Mouse (Mus musculus) liver, embryonic 14.5 days (tissue): Measurements from ENCODE around the gene Cnot11.

Source experiments
- CTCF ChIP-seq: IDR thresholded peaks from 2 replicates; pipeline ENCODE4 v1.5.1; 2016; ENCODE audit warnings: antibody characterized with exemption, low read depth, control low read depth
- EP300 ChIP-seq: IDR thresholded peaks from 2 replicates; pipeline ENCODE4 v1.6.1; 2016; ENCODE audit warnings: antibody characterized with exemption, low read depth

DNA sequence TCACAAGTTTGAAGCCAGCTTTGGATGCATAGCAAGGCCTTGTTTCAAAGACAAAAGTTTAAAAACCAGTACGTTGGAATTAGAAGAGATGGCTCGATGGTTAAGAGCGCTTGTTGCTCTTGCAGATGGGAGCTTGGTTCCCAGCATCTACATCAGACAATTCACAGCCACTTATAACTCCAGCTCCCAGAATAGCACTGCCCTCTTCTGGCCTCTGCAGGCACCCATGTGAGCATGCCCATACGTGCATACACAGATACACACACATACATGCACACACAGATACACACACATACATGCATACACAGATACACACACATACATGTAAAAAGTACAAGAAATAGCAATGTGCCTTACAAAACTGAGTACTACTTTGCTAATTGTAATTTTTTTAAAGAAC, 37.8 kb upstream of the Cnot11 start:
- TF ChIP-seq CTCF: peak; percentile 32; the same call in 1 of the 2 replicates
- no peak for TF ChIP-seq EP300
